Mouse (Mus musculus) heart, embryonic 10.5 days (tissue): Measurements from ENCODE around the gene Pate2. TPM values are rescaled to one million over a fixed set of nuclear protein-coding genes. Genes with fewer than 3 reads are reported as not detected.

Experiments used
- DNase-seq: peaks from one replicate; pipeline ENCODE4 v3.0.0-alpha.2; 2017; ENCODE audit warnings: low spot score
- H3K27ac ChIP-seq: fragments of 300-500 bp; sonication (generic); 2 replicates; pipeline ENCODE4 v1.5.1; 2016; ENCODE audit warnings: mild to moderate bottlenecking
- H3K27me3 ChIP-seq: fragments of 300-500 bp; sonication (generic); 2 replicates; pipeline ENCODE4 v1.6.1; 2016; ENCODE audit warnings: mild to moderate bottlenecking; ENCODE audit not compliant: poor library complexity, insufficient read depth, severe bottlenecking
- H3K36me3 ChIP-seq: fragments of 300-500 bp; sonication (generic); 2 replicates; pipeline ENCODE4 v1.6.1; 2016; ENCODE audit warnings: mild to moderate bottlenecking, moderate library complexity
- H3K4me1 ChIP-seq: fragments of 300-500 bp; sonication (generic); 2 replicates; pipeline ENCODE4 v1.6.1; 2016; ENCODE audit warnings: mild to moderate bottlenecking
- H3K4me3 ChIP-seq: fragments of 300-500 bp; sonication (generic); 2 replicates; pipeline ENCODE4 v1.5.1; 2016; ENCODE audit warnings: mild to moderate bottlenecking, moderate library complexity
- H3K9me3 ChIP-seq: fragments of 300-500 bp; sonication (generic); 2 replicates; pipeline ENCODE4 v1.6.1; 2016; ENCODE audit warnings: mild to moderate bottlenecking, moderate library complexity
- WGBS: fragments of 180-500 bp; shearing (Covaris S2); methylation state at CpG from one replicate; pipeline ENCODE4 v1.1.7; 2016; 5-methylcytosine and 5-hydroxymethylcytosine counted together
- polyA plus RNA-seq: library from polyadenylated mRNA; unstranded; fragments of >200 nt; fragmentation: Nextera tagmentation; extraction: Ambion mirVana; gene quantifications from 2 replicates; pipeline ENCODE4 v1.2.1, GENCODE M21; 2016

The Pate2 gene
- 0.48 and 0.51 TPM in 2 replicates for polyA plus RNA-seq

GRCm38 (mm10) chr9:35569571-35570534 is at the start of gene Pate2, which contains the start of gene Hyls1:
TSS of gene Pate2 (plus strand) at chr9:35570284.
TSS of gene Hyls1 (minus strand) at chr9:35570398.
- H3K27me3 ChIP-seq = peaks cover 11% of the 10 kb centered on the region
- H3K9me3 ChIP-seq = no peaks in the 10 kb centered on the region
- peak; percentile 98 for DNase-seq
- H3K4me3 ChIP-seq = peak within 1 kb of the TSS; percentile 83
- H3K27ac ChIP-seq = peak within 1 kb of the TSS; percentile 93
- peaks cover 14% of the 10 kb centered on the region; the same call in 1 of the 2 replicates for H3K4me1 ChIP-seq
- H3K36me3 ChIP-seq = peaks cover 34% of the 10 kb centered on the region
- under 1% methylated on average over 86 of the region's 86 CpGs for WGBS

- peak; percentile 36 for DNase-seq
- Histone ChIP-seq H3K4me3 (no peak overlapping the region), H3K27ac (no peak overlapping the region), H3K9me3 (no peaks in the 10 kb centered on the region), H3K4me1 (peaks cover 7% of the 10 kb centered on the region; the same call in 1 of the 2 replicates), H3K27me3 (0 out of 2 replicates have a peak, but pooled peaks cover 5% of the 10 kb centered on the region), H3K36me3 (no peaks in the 10 kb centered on the region)
- WGBS = 79% methylated on average over 6 of the region's 6 CpGs
Observed at GRCm38 (mm10) chr9:35520631-35521348, 49.3 kb upstream of the Pate2 start.

- 74% methylated on average over 2 of the region's 2 CpGs for WGBS
- Histone ChIP-seq H3K4me3 (no peak overlapping the region), H3K36me3 (no peaks in the 10 kb centered on the region), H3K27ac (no peak overlapping the region), H3K4me1 (peaks cover 7% of the 10 kb centered on the region; the same call in 1 of the 2 replicates), H3K9me3 (no peaks in the 10 kb centered on the region), H3K27me3 (no peaks in the 10 kb centered on the region)
- peak; percentile 53 for DNase-seq
Observed at GRCm38 (mm10) chr9:35522241-35522640, 47.8 kb upstream of the Pate2 start.

- H3K27me3 ChIP-seq = no peaks in the 10 kb centered on the region
- no peak overlapping the region for H3K27ac ChIP-seq
- no peak for DNase-seq
- no peaks in the 10 kb centered on the region for H3K36me3 ChIP-seq
- H3K4me3 ChIP-seq = no peak overlapping the region
- H3K9me3 ChIP-seq = no peaks in the 10 kb centered on the region
- 80% methylated on average over 1 of the region's 1 CpGs for WGBS
- peaks cover 7% of the 10 kb centered on the region; the same call in 1 of the 2 replicates for H3K4me1 ChIP-seq
Observed at GRCm38 (mm10) chr9:35522821-35523515, 47.1 kb upstream of the Pate2 start.

- WGBS = 39% methylated on average over 5 of the region's 5 CpGs
- no peaks in the 10 kb centered on the region for H3K36me3 ChIP-seq
- H3K27me3 ChIP-seq = no peaks in the 10 kb centered on the region
- H3K27ac ChIP-seq = no peak overlapping the region
- H3K4me3 ChIP-seq = no peak overlapping the region
- no peak for DNase-seq
- H3K9me3 ChIP-seq = no peaks in the 10 kb centered on the region
- peaks cover 7% of the 10 kb centered on the region; the same call in 1 of the 2 replicates for H3K4me1 ChIP-seq
Observed at GRCm38 (mm10) chr9:35523541-35523940, 46.5 kb upstream of the Pate2 start.

GRCm38 (mm10) chr9:35523941-35524411 is 46.1 kb upstream of the Pate2 start:
- H3K9me3 ChIP-seq = no peaks in the 10 kb centered on the region
- peaks cover 7% of the 10 kb centered on the region; the same call in 1 of the 2 replicates for H3K4me1 ChIP-seq
- 23% methylated on average over 7 of the region's 7 CpGs for WGBS
- H3K4me3 ChIP-seq = no peak overlapping the region
- DNase-seq = peak; percentile 80
- no peaks in the 10 kb centered on the region for H3K27me3 ChIP-seq
- H3K36me3 ChIP-seq = no peaks in the 10 kb centered on the region
- H3K27ac ChIP-seq = no peak overlapping the region

- no peak overlapping the region for H3K27ac ChIP-seq
- H3K4me3 ChIP-seq = no peak overlapping the region
- no peaks in the 10 kb centered on the region for H3K9me3 ChIP-seq
- H3K27me3 ChIP-seq = no peaks in the 10 kb centered on the region
- DNase-seq = no peak
- no peaks in the 10 kb centered on the region for H3K36me3 ChIP-seq
- peaks cover 5% of the 10 kb centered on the region; the same call in 1 of the 2 replicates for H3K4me1 ChIP-seq
- WGBS = 61% methylated on average over 3 of the region's 3 CpGs
Observed at GRCm38 (mm10) chr9:35529141-35529540, 40.9 kb upstream of the Pate2 start.

- DNase-seq = no peak
- 37% methylated on average over 1 of the region's 1 CpGs for WGBS
- Histone ChIP-seq H3K36me3 (no peaks in the 10 kb centered on the region), H3K4me3 (no peak overlapping the region), H3K27ac (no peak overlapping the region), H3K27me3 (no peaks in the 10 kb centered on the region), H3K4me1 (peaks cover 5% of the 10 kb centered on the region; the same call in 1 of the 2 replicates), H3K9me3 (no peaks in the 10 kb centered on the region)
Observed at GRCm38 (mm10) chr9:35529796-35530195, 40.3 kb upstream of the Pate2 start.

GRCm38 (mm10) chr9:35533266-35533665 is 36.8 kb upstream of the Pate2 start:
- WGBS = 69% methylated on average over 9 of the region's 9 CpGs
- H3K4me3 ChIP-seq = no peak overlapping the region
- peaks cover 12% of the 10 kb centered on the region for H3K4me1 ChIP-seq
- H3K27ac ChIP-seq = no peak overlapping the region
- H3K9me3 ChIP-seq = no peaks in the 10 kb centered on the region
- no peaks in the 10 kb centered on the region for H3K36me3 ChIP-seq
- no peaks in the 10 kb centered on the region for H3K27me3 ChIP-seq
- no peak for DNase-seq

- WGBS = 4% methylated on average over 2 of the region's 2 CpGs
- H3K4me3 ChIP-seq = no peak overlapping the region
- no peaks in the 10 kb centered on the region for H3K27me3 ChIP-seq
- H3K27ac ChIP-seq = no peak overlapping the region
- H3K4me1 ChIP-seq = peaks cover 14% of the 10 kb centered on the region
- DNase-seq = no peak
- no peaks in the 10 kb centered on the region for H3K36me3 ChIP-seq
- H3K9me3 ChIP-seq = no peaks in the 10 kb centered on the region
Observed at GRCm38 (mm10) chr9:35535110-35535509, 35.0 kb upstream of the Pate2 start.

GRCm38 (mm10) chr9:35535876-35536275 is 34.2 kb upstream of the Pate2 start:
- Histone ChIP-seq H3K36me3 (no peaks in the 10 kb centered on the region), H3K9me3 (no peaks in the 10 kb centered on the region), H3K27me3 (no peaks in the 10 kb centered on the region), H3K4me1 (peaks cover 14% of the 10 kb centered on the region), H3K4me3 (no peak overlapping the region), H3K27ac (no peak overlapping the region)
- WGBS = 71% methylated on average over 4 of the region's 4 CpGs
- DNase-seq = no peak

- Histone ChIP-seq H3K4me3 (no peak overlapping the region), H3K36me3 (no peaks in the 10 kb centered on the region), H3K9me3 (no peaks in the 10 kb centered on the region), H3K4me1 (peaks cover 14% of the 10 kb centered on the region), H3K27me3 (no peaks in the 10 kb centered on the region), H3K27ac (no peak overlapping the region)
- DNase-seq = peak; percentile 57
- WGBS = 80% methylated on average over 13 of the region's 13 CpGs
Observed at GRCm38 (mm10) chr9:35539001-35539750, 30.9 kb upstream of the Pate2 start.
